In genomic region chr15:97085833-97086232, GRCm38 (mm10) we compare ENCODE assay signal across 8 mouse cellular contexts. TPM values are rescaled to one million over a fixed set of nuclear protein-coding genes. Genes with fewer than 3 reads are reported as not detected.
DNase-seq lines count a peak whose midpoint lies in the region; ATAC-seq lines count a peak whose summit lies in the region.

No protein-coding gene starts in this region.

- H3K9ac ChIP-seq in liver, embryonic 16.5 days (ENCODE audit: low read depth, low read length), result no peak overlapping the region

- no peaks in the 10 kb centered on the region for H3K9me3 ChIP-seq in hindbrain, embryonic 10.5 days
- H3K9me3 ChIP-seq in liver, embryonic 16.5 days (replicated peaks; ENCODE audit: control insufficient read depth, low read length), result no peaks in the 10 kb centered on the region

- peak; percentile 15 for DNase-seq in adrenal gland, postnatal 14 days
- no peak for DNase-seq in adrenal gland, adult (ENCODE audit: inconsistent age in 2 of 2, low spot score in 1 of 2)
- DNase-seq in 416B (ENCODE audit: low read depth), result peak; percentile 21
- peak; percentile 49 for DNase-seq in hindbrain, embryonic 10.5 days (ENCODE audit: low spot score)
- DNase-seq in gastrocnemius, adult 8-10 months (ENCODE audit: low spot score in 2 of 2), result no peak
- no peak for DNase-seq in urinary bladder, postnatal 10 days (ENCODE audit: low spot score)
- no peak for DNase-seq in frontal cortex, postnatal 14 days (ENCODE audit: low spot score in 2 of 2)

- peak overlapping the region; percentile 35; the same call in 1 of the 2 replicates for H3K27ac ChIP-seq in hindbrain, embryonic 10.5 days
- H3K27ac ChIP-seq in liver, embryonic 16.5 days (ENCODE audit: low read length), result no peak overlapping the region

- H3K27me3 ChIP-seq in hindbrain, embryonic 10.5 days (ENCODE audit: insufficient read depth, poor library complexity, severe bottlenecking), result no peaks in the 10 kb centered on the region
- no peaks in the 10 kb centered on the region for H3K27me3 ChIP-seq in liver, embryonic 16.5 days (ENCODE audit: control insufficient read depth, insufficient read depth, low read depth, low read length)

- no peak overlapping the region for H3K4me2 ChIP-seq in liver, embryonic 16.5 days (ENCODE audit: low read depth, low read length)

- H3K4me1 ChIP-seq in hindbrain, embryonic 10.5 days (replicated peaks), result peaks cover 21% of the 10 kb centered on the region
- no peaks in the 10 kb centered on the region for H3K4me1 ChIP-seq in liver, embryonic 16.5 days (ENCODE audit: control insufficient read depth, low read depth, low read length)

- WGBS in hindbrain, embryonic 10.5 days, result 57% methylated on average over 5 of the region's 5 CpGs
- 33% methylated on average over 5 of the region's 5 CpGs for WGBS in liver, embryonic 16.5 days (ENCODE audit: insufficient replicate concordance)

- ATAC-seq in liver, embryonic 16.5 days (ENCODE audit: low read depth), result peak; percentile 47; the same call in 1 of the 2 replicates

- no peaks in the 10 kb centered on the region for H3K36me3 ChIP-seq in hindbrain, embryonic 10.5 days
- no peaks in the 10 kb centered on the region for H3K36me3 ChIP-seq in liver, embryonic 16.5 days (ENCODE audit: control insufficient read depth, insufficient read depth)

- no peak overlapping the region for H3K4me3 ChIP-seq in hindbrain, embryonic 10.5 days
- H3K4me3 ChIP-seq in liver, embryonic 16.5 days (ENCODE audit: low read depth, low read length), result no peak overlapping the region

RNA-seq across cellular contexts. Expression of gene Slc38a4, which starts 30.1 kb away (rescaled TPM):
- total RNA-seq in adrenal gland, postnatal 14 days (2021), result 8.5 and 72.3 TPM in 2 replicates
- polyA plus RNA-seq in hindbrain, embryonic 10.5 days (2016; fragmentation: Nextera tagmentation; extraction: Ambion mirVana), result 28.6 and 37.9 TPM in 2 replicates
- 78.4 and 83.8 TPM in 2 replicates for polyA plus RNA-seq in liver, embryonic 16.5 days (2015; fragmentation: Nextera tagmentation; extraction: Ambion mirVana)
- total RNA-seq in gastrocnemius, adult 8-10 months (2022), result 100 to 1,000 TPM; 122 to 173 (median 146) TPM

Comparison
In these comparisons a context has a peak if more than half of its experiments do, and no peak if none do; other contexts are left out.
1. DNase-seq: peak in adrenal gland, postnatal 14 days (single experiment), 416B (single experiment) and hindbrain, embryonic 10.5 days (single experiment); none in adrenal gland, adult (0 of 2), gastrocnemius, adult 8-10 months (0 of 2), urinary bladder, postnatal 10 days (single experiment) and frontal cortex, postnatal 14 days (0 of 2).